Mouse (Mus musculus) stomach, postnatal 0 days (tissue): ENCODE results near the gene Gp1ba. TPM values are rescaled to one million over a fixed set of nuclear protein-coding genes. Genes with fewer than 3 reads are reported as not detected.

Experiments used
- ATAC-seq: fragments of 200-750 bp; cut with Nextera tagmentation; 2 replicates; pipeline ENCODE4 v1.8.0; 2017; ENCODE audit not compliant: low FRiP score, low TSS enrichment
- DNase-seq: peaks from one replicate; pipeline ENCODE4 v3.0.0-alpha.2; 2016; ENCODE audit warnings: low spot score
- H3K27ac ChIP-seq: fragments of 300-500 bp; sonication (generic); replicated peaks from 2 replicates; pipeline ENCODE4 v1.5.1; 2014; ENCODE audit warnings: mild to moderate bottlenecking, control low read depth
- H3K27me3 ChIP-seq: fragments of 300-500 bp; sonication (generic); 2 replicates; pipeline ENCODE4 v1.6.1; 2014; ENCODE audit warnings: low read length; ENCODE audit not compliant: control insufficient read depth, insufficient read depth
- H3K36me3 ChIP-seq: fragments of 300-500 bp; sonication (generic); 2 replicates; pipeline ENCODE4 v1.6.1; 2014; ENCODE audit warnings: low read length, mixed read lengths; ENCODE audit not compliant: control insufficient read depth, insufficient read depth
- H3K4me1 ChIP-seq: fragments of 300-500 bp; sonication (generic); replicated peaks from 2 replicates; pipeline ENCODE4 v1.6.1; 2014; ENCODE audit warnings: antibody characterized with exemption; ENCODE audit not compliant: control insufficient read depth, insufficient read depth
- H3K4me2 ChIP-seq: fragments of 300-500 bp; sonication (generic); replicated peaks from 2 replicates; pipeline ENCODE4 v1.6.1; 2014; ENCODE audit warnings: low read depth, mild to moderate bottlenecking, control low read depth, moderate library complexity
- H3K4me3 ChIP-seq: fragments of 300-500 bp; sonication (generic); 2 replicates; pipeline ENCODE4 v1.5.1; 2014; ENCODE audit warnings: low read depth, low read length, control low read depth
- H3K9ac ChIP-seq: fragments of 300-500 bp; sonication (generic); 2 replicates; pipeline ENCODE4 v1.6.1; 2014; ENCODE audit warnings: mild to moderate bottlenecking, low read length, control low read depth, mixed read lengths
- H3K9me3 ChIP-seq: fragments of 300-500 bp; sonication (generic); 2 replicates; pipeline ENCODE4 v1.6.1; 2016; ENCODE audit warnings: low read length; ENCODE audit not compliant: control insufficient read depth
- CTCF ChIP-seq: IDR thresholded peaks from 2 replicates; pipeline ENCODE4 v1.5.1; 2016; ENCODE audit warnings: antibody characterized with exemption, low read depth, mild to moderate bottlenecking, moderate library complexity
- EP300 ChIP-seq: optimal IDR thresholded peaks from 2 replicates; pipeline ENCODE3; 2016; ENCODE audit warnings: antibody characterized with exemption
- WGBS: fragments of 180-500 bp; shearing (Covaris S2); extraction: QIAGEN DNeasy Blood & Tissue Kit; methylation state at CpG from one replicate; pipeline ENCODE4 v1.1.7; 2014; 5-methylcytosine and 5-hydroxymethylcytosine counted together
- polyA plus RNA-seq: library from polyadenylated mRNA; unstranded; fragments of >200 nt; fragmentation: Nextera tagmentation; extraction: Ambion mirVana; gene quantifications from 2 replicates; pipeline ENCODE4 v1.2.1, GENCODE M21; 2015

The Gp1ba gene
- polyA plus RNA-seq, 1 experiment from 2014 or later = 0.07 TPM

GRCm38 (mm10) chr11:70623053-70623742 is 15.7 kb upstream of the Gp1ba start:
- no peaks in the 10 kb centered on the region for H3K4me1 ChIP-seq
- H3K4me3 ChIP-seq = no peak overlapping the region
- no peak for DNase-seq
- no peak for TF ChIP-seq EP300
- TF ChIP-seq CTCF = peak; percentile 64
- ATAC-seq = peak; percentile 39; the same call in 1 of the 2 replicates
- H3K27ac ChIP-seq = no peak overlapping the region
- no peak overlapping the region for H3K9ac ChIP-seq
- H3K9me3 ChIP-seq = no peaks in the 10 kb centered on the region
- no peak overlapping the region for H3K4me2 ChIP-seq
- no peaks in the 10 kb centered on the region for H3K36me3 ChIP-seq
- WGBS = 65% methylated on average over 10 of the region's 10 CpGs
- no peaks in the 10 kb centered on the region for H3K27me3 ChIP-seq

- no peaks in the 10 kb centered on the region for H3K36me3 ChIP-seq
- H3K4me2 ChIP-seq = no peak overlapping the region
- H3K27me3 ChIP-seq = no peaks in the 10 kb centered on the region
- DNase-seq = peak; percentile 67
- no peak for ATAC-seq
- H3K27ac ChIP-seq = no peak overlapping the region
- H3K9me3 ChIP-seq = no peaks in the 10 kb centered on the region
- H3K9ac ChIP-seq = no peak overlapping the region
- TF ChIP-seq CTCF (peak; percentile 83), EP300 (no peak)
- H3K4me1 ChIP-seq = no peaks in the 10 kb centered on the region
- no peak overlapping the region for H3K4me3 ChIP-seq
- WGBS = 54% methylated on average over 4 of the region's 4 CpGs
These were observed 13.4 kb upstream of the Gp1ba start for GRCm38 (mm10) chr11:70625473-70625872.

- H3K27ac ChIP-seq = no peak overlapping the region
- no peak overlapping the region for H3K9ac ChIP-seq
- TF ChIP-seq EP300 = no peak
- TF ChIP-seq CTCF = no peak
- no peak for ATAC-seq
- H3K4me2 ChIP-seq = no peak overlapping the region
- no peak overlapping the region for H3K4me3 ChIP-seq
- no peaks in the 10 kb centered on the region for H3K27me3 ChIP-seq
- no peaks in the 10 kb centered on the region for H3K36me3 ChIP-seq
- DNase-seq = no peak
- no peaks in the 10 kb centered on the region for H3K9me3 ChIP-seq
- WGBS = 54% methylated on average over 4 of the region's 4 CpGs
- no peaks in the 10 kb centered on the region for H3K4me1 ChIP-seq
These were observed 12.0 kb upstream of the Gp1ba start for GRCm38 (mm10) chr11:70626877-70627276.

- TF ChIP-seq EP300 (no peak), CTCF (no peak)
These were observed 10.5 kb upstream of the Gp1ba start for GRCm38 (mm10) chr11:70628431-70628830.

GRCm38 (mm10) chr11:70629557-70629956 is 9.4 kb upstream of the Gp1ba start:
- H3K9ac ChIP-seq = no peak overlapping the region
- H3K36me3 ChIP-seq = no peaks in the 10 kb centered on the region
- no peak overlapping the region for H3K27ac ChIP-seq
- 40% methylated on average over 5 of the region's 5 CpGs for WGBS
- H3K27me3 ChIP-seq = no peaks in the 10 kb centered on the region
- TF ChIP-seq EP300 (no peak), CTCF (peak; percentile 63)
- DNase-seq (no peak), ATAC-seq (no peak)
- no peak overlapping the region for H3K4me3 ChIP-seq
- H3K4me2 ChIP-seq = no peak overlapping the region
- H3K4me1 ChIP-seq = no peaks in the 10 kb centered on the region
- no peaks in the 10 kb centered on the region for H3K9me3 ChIP-seq

More at GRCm38 (mm10) chr11:70628431-70628830, 10.5 kb upstream of the Gp1ba start:
- 66% methylated on average over 2 of the region's 2 CpGs for WGBS
- H3K9me3 ChIP-seq = no peaks in the 10 kb centered on the region
- DNase-seq (no peak), ATAC-seq (no peak)
- H3K4me1 ChIP-seq = no peaks in the 10 kb centered on the region
- H3K4me3 ChIP-seq = no peak overlapping the region
- no peak overlapping the region for H3K9ac ChIP-seq
- no peak overlapping the region for H3K4me2 ChIP-seq
- no peak overlapping the region for H3K27ac ChIP-seq
- no peaks in the 10 kb centered on the region for H3K36me3 ChIP-seq
- no peaks in the 10 kb centered on the region for H3K27me3 ChIP-seq

GRCm38 (mm10) chr11:70630129-70630528 is 8.8 kb upstream of the Gp1ba start:
- ATAC-seq = no peak
- WGBS = 73% methylated on average over 7 of the region's 7 CpGs

More at GRCm38 (mm10) chr11:70630129-70630528, 8.8 kb upstream of the Gp1ba start:
- no peaks in the 10 kb centered on the region for H3K27me3 ChIP-seq
- H3K27ac ChIP-seq = no peak overlapping the region
- DNase-seq = no peak
- H3K9ac ChIP-seq = no peak overlapping the region
- no peaks in the 10 kb centered on the region for H3K4me1 ChIP-seq
- no peaks in the 10 kb centered on the region for H3K9me3 ChIP-seq
- no peak overlapping the region for H3K4me3 ChIP-seq
- H3K36me3 ChIP-seq = no peaks in the 10 kb centered on the region
- no peak overlapping the region for H3K4me2 ChIP-seq
- TF ChIP-seq CTCF (no peak), EP300 (no peak)
